Mouse (Mus musculus): ENCODE data around the gene Cep41. TPM values are rescaled to one million over a fixed set of nuclear protein-coding genes. Genes with fewer than 3 reads are reported as not detected.

Cep41 gene
- polyA plus RNA-seq, 1 experiment, result 2.9 TPM

- Histone ChIP-seq H3K36me3 (ENCODE audit: control insufficient read depth, insufficient read depth, low read length) (no peaks in the 10 kb centered on the region), H3K27ac (ENCODE audit: insufficient read depth, low read length) (no peak overlapping the region), H3K4me1 (ENCODE audit: control insufficient read depth, insufficient read depth, insufficient read length) (peaks cover 2% of the 10 kb centered on the region; the same call in 1 of the 2 replicates), H3K27me3 (ENCODE audit: control insufficient read depth, insufficient read depth, low read length) (no peaks in the 10 kb centered on the region), H3K4me3 (ENCODE audit: extremely low read depth, insufficient read depth, insufficient read length) (no peak overlapping the region)
- DNase-seq (ENCODE audit: low read depth in 1 of 2, low spot score in 2 of 2), result no peak
- TF ChIP-seq CTCF (IDR thresholded peaks at IDR 0.05; ENCODE audit: extremely low read depth, insufficient read depth, insufficient read length, insufficient replicate concordance), result no peak
- no peak for TF ChIP-seq POLR2A (IDR thresholded peaks at IDR 0.05; ENCODE audit: low read depth, low read length)
- WGBS, result 90% methylated on average over 6 of the region's 6 CpGs
Measured at GRCm38 (mm10) chr6:30614251-30614650, 79.3 kb downstream of the Cep41 start.

GRCm38 (mm10) chr6:30611212-30611611 lies 82.3 kb downstream of the Cep41 start:
- no peak overlapping the region for H3K4me3 ChIP-seq (ENCODE audit: extremely low read depth, insufficient read depth, insufficient read length)
- no peak overlapping the region for H3K27ac ChIP-seq (ENCODE audit: insufficient read depth, low read length)
- no peaks in the 10 kb centered on the region for H3K4me1 ChIP-seq (ENCODE audit: control insufficient read depth, insufficient read depth, insufficient read length)
- H3K27me3 ChIP-seq (ENCODE audit: control insufficient read depth, insufficient read depth, low read length), result no peaks in the 10 kb centered on the region
- no peaks in the 10 kb centered on the region for H3K36me3 ChIP-seq (ENCODE audit: control insufficient read depth, insufficient read depth, low read length)
- DNase-seq (ENCODE audit: low read depth in 1 of 2, low spot score in 2 of 2), result no peak
- TF ChIP-seq CTCF (IDR thresholded peaks at IDR 0.05; ENCODE audit: extremely low read depth, insufficient read depth, insufficient read length, insufficient replicate concordance) (no peak), POLR2A (IDR thresholded peaks at IDR 0.05; ENCODE audit: low read depth, low read length) (no peak)
- WGBS, result 93% methylated on average over 5 of the region's 5 CpGs

GRCm38 (mm10) chr6:30610710-30611109 lies 82.8 kb downstream of the Cep41 start, which contains the start of gene Cpa5:
Gene Cpa5, plus strand, starts transcription at chr6:30611010.
- no peak for TF ChIP-seq POLR2A (IDR thresholded peaks at IDR 0.05; ENCODE audit: low read depth, low read length)
- no peak for TF ChIP-seq CTCF (IDR thresholded peaks at IDR 0.05; ENCODE audit: extremely low read depth, insufficient read depth, insufficient read length, insufficient replicate concordance)
- no peaks in the 10 kb centered on the region for H3K4me1 ChIP-seq (ENCODE audit: control insufficient read depth, insufficient read depth, insufficient read length)
- DNase-seq (ENCODE audit: low read depth in 1 of 2, low spot score in 2 of 2), result no peak
- H3K27me3 ChIP-seq (ENCODE audit: control insufficient read depth, insufficient read depth, low read length), result no peaks in the 10 kb centered on the region
- H3K36me3 ChIP-seq (ENCODE audit: control insufficient read depth, insufficient read depth, low read length), result no peaks in the 10 kb centered on the region
- no peak within 1 kb of the TSS for H3K27ac ChIP-seq (ENCODE audit: insufficient read depth, low read length)
- WGBS, result 97% methylated on average over 7 of the region's 7 CpGs
- H3K4me3 ChIP-seq (ENCODE audit: extremely low read depth, insufficient read depth, insufficient read length), result no peak within 1 kb of the TSS

- no peaks in the 10 kb centered on the region for H3K36me3 ChIP-seq (ENCODE audit: control insufficient read depth, insufficient read depth, low read length)
- no peak overlapping the region for H3K27ac ChIP-seq (ENCODE audit: insufficient read depth, low read length)
- DNase-seq (ENCODE audit: low read depth in 1 of 2, low spot score in 2 of 2), result no peak
- H3K4me3 ChIP-seq (ENCODE audit: extremely low read depth, insufficient read depth, insufficient read length), result no peak overlapping the region
- no peak for TF ChIP-seq CTCF (IDR thresholded peaks at IDR 0.05; ENCODE audit: extremely low read depth, insufficient read depth, insufficient read length, insufficient replicate concordance)
- no peak for TF ChIP-seq POLR2A (IDR thresholded peaks at IDR 0.05; ENCODE audit: low read depth, low read length)
- H3K27me3 ChIP-seq (ENCODE audit: control insufficient read depth, insufficient read depth, low read length), result no peaks in the 10 kb centered on the region
- H3K4me1 ChIP-seq (ENCODE audit: control insufficient read depth, insufficient read depth, insufficient read length), result no peaks in the 10 kb centered on the region
- WGBS, result 11% methylated on average over 5 of the region's 5 CpGs
Measured at GRCm38 (mm10) chr6:30605672-30606071, 87.9 kb downstream of the Cep41 start.

GRCm38 (mm10) chr6:30605111-30605510 lies 88.4 kb downstream of the Cep41 start:
- no peak for DNase-seq (ENCODE audit: low read depth in 1 of 2, low spot score in 2 of 2)
- no peak overlapping the region for H3K27ac ChIP-seq (ENCODE audit: insufficient read depth, low read length)
- no peaks in the 10 kb centered on the region for H3K27me3 ChIP-seq (ENCODE audit: control insufficient read depth, insufficient read depth, low read length)
- TF ChIP-seq POLR2A (IDR thresholded peaks at IDR 0.05; ENCODE audit: low read depth, low read length), result no peak
- no peak for TF ChIP-seq CTCF (IDR thresholded peaks at IDR 0.05; ENCODE audit: extremely low read depth, insufficient read depth, insufficient read length, insufficient replicate concordance)
- H3K4me3 ChIP-seq (ENCODE audit: extremely low read depth, insufficient read depth, insufficient read length), result no peak overlapping the region
- H3K36me3 ChIP-seq (ENCODE audit: control insufficient read depth, insufficient read depth, low read length), result no peaks in the 10 kb centered on the region
- 77% methylated on average over 4 of the region's 4 CpGs for WGBS
- H3K4me1 ChIP-seq (ENCODE audit: control insufficient read depth, insufficient read depth, insufficient read length), result no peaks in the 10 kb centered on the region

GRCm38 (mm10) chr6:30604342-30604867 lies 89.1 kb downstream of the Cep41 start:
- DNase-seq (ENCODE audit: low read depth in 1 of 2, low spot score in 2 of 2), result no peak
- H3K36me3 ChIP-seq (ENCODE audit: control insufficient read depth, insufficient read depth, low read length), result no peaks in the 10 kb centered on the region
- no peak overlapping the region for H3K27ac ChIP-seq (ENCODE audit: insufficient read depth, low read length)
- no peak overlapping the region for H3K4me3 ChIP-seq (ENCODE audit: extremely low read depth, insufficient read depth, insufficient read length)
- H3K27me3 ChIP-seq (ENCODE audit: control insufficient read depth, insufficient read depth, low read length), result no peaks in the 10 kb centered on the region
- H3K4me1 ChIP-seq (ENCODE audit: control insufficient read depth, insufficient read depth, insufficient read length), result no peaks in the 10 kb centered on the region
- 86% methylated on average over 7 of the region's 7 CpGs for WGBS
- TF ChIP-seq CTCF (IDR thresholded peaks at IDR 0.05; ENCODE audit: extremely low read depth, insufficient read depth, insufficient read length, insufficient replicate concordance), result no peak
- no peak for TF ChIP-seq POLR2A (IDR thresholded peaks at IDR 0.05; ENCODE audit: low read depth, low read length)

Other genes with a start within 250 kb of the Cep41 start
- 37.2 and 38.5 TPM in 2 replicates for gene Tmem209, start 184.0 kb downstream of the Cep41 start, polyA plus RNA-seq (2012; rRNA removed)
- gene Ssmem1, start 183.9 kb downstream of the Cep41 start, polyA plus RNA-seq (2012; rRNA removed), result not detected in 2 replicates
- gene Cpa2, start 152.2 kb downstream of the Cep41 start, polyA plus RNA-seq (2012; rRNA removed), result 137 and 193 TPM in 2 replicates
- gene Cpa4, start 125.4 kb downstream of the Cep41 start, polyA plus RNA-seq (2012; rRNA removed), result not detected in 2 replicates
- not detected in 2 replicates for gene Cpa5, start 82.7 kb downstream of the Cep41 start, polyA plus RNA-seq (2012; rRNA removed)
- 1,808 and 2,130 TPM in 2 replicates for gene Cpa1, start 54.5 kb downstream of the Cep41 start, polyA plus RNA-seq (2012; rRNA removed)
- 7.6 and 60.5 TPM in 2 replicates for gene Mest, start 29.8 kb upstream of the Cep41 start, polyA plus RNA-seq (2012; rRNA removed)
- 4.4 and 5.5 TPM in 2 replicates for gene Copg2, start 203.0 kb upstream of the Cep41 start, polyA plus RNA-seq (2012; rRNA removed)
- 0.16 and 0.32 TPM in 2 replicates for gene Tsga13, start 221.8 kb upstream of the Cep41 start, polyA plus RNA-seq (2012; rRNA removed)